Mouse (Mus musculus): ENCODE data around the gene Odf3l1. TPM values are rescaled to one million over a fixed set of nuclear protein-coding genes. Genes with fewer than 3 reads are reported as not detected.

Gene Odf3l1
- polyA plus RNA-seq, 1 experiment from 2014 or later: 1.3 TPM

GRCm38 (mm10) chr9:56899409-56899808 lies 34.9 kb upstream of the Odf3l1 start:
- Histone ChIP-seq H3K4me3 (replicated peaks; ENCODE audit: low read length) (no peak overlapping the region), H3K9ac (ENCODE audit: low read length) (no peak overlapping the region), H3K4me2 (ENCODE audit: low read depth, low read length) (no peak overlapping the region), H3K27me3 (ENCODE audit: control insufficient read depth, insufficient read depth, low read length) (no peaks in the 10 kb centered on the region), H3K27ac (ENCODE audit: low read length) (no peak overlapping the region), H3K9me3 (replicated peaks; ENCODE audit: control insufficient read depth, low read length) (no peaks in the 10 kb centered on the region), H3K4me1 (ENCODE audit: control insufficient read depth, insufficient read depth, low read length) (no peaks in the 10 kb centered on the region), H3K36me3 (ENCODE audit: control insufficient read depth, insufficient read depth, low read length) (no peaks in the 10 kb centered on the region)
- no peak for ATAC-seq (ENCODE audit: insufficient read depth, low FRiP score)
- WGBS: 75% methylated on average over 11 of the region's 11 CpGs

DNA sequence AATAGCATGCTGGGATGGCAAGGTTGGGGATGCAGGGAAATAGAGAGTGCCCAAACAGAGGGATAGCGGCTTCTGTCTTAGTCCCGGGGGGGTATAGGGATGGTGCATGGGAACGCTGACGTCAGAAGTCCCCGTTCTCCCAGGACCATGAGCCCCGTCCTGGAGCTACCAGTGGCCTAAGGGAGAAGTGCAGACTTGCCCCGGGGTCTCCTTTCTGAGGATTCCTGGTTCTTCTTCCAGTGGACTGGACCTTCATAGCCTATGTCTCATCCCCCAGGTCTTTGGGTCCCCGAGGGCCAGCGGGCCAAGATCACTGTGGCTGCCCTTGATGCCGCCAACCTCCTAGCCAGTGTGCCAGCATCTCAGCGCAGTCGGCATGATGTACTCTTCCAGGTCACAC lies 32.3 kb upstream of the Odf3l1 start:
- 85% methylated on average over 12 of the region's 12 CpGs for WGBS
- H3K36me3 ChIP-seq (ENCODE audit: control insufficient read depth, insufficient read depth, low read length): no peaks in the 10 kb centered on the region
- ATAC-seq (ENCODE audit: insufficient read depth, low FRiP score): no peak

DNA sequence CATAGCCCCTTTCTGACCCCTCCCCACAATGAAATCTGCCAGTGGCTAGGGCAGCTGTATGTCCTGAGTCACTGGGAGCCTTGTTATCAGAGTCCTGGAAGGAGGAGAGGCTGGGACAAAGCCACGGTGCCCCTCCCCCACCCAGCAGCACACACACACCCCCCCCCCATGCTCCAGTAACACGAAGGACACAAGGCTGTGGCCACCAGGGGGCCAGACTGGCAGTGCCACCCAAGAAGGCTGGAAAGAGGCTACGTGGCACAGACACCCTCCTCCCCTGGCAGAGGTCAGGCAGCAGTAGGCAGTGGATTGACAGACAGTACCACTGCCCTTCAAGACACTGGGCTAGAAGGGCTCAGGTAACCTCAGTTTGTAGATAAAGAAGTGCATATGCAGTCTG lies 29.5 kb upstream of the Odf3l1 start:
- H3K9ac ChIP-seq (ENCODE audit: low read length): no peak overlapping the region

More for the DNA sequence above, 32.3 kb upstream of the Odf3l1 start:
- no peaks in the 10 kb centered on the region for H3K27me3 ChIP-seq (ENCODE audit: control insufficient read depth, insufficient read depth, low read length)
- H3K9me3 ChIP-seq (replicated peaks; ENCODE audit: control insufficient read depth, low read length): no peaks in the 10 kb centered on the region
- 0 out of 2 replicates have a peak, but pooled peaks cover 11% of the 10 kb centered on the region for H3K4me1 ChIP-seq (ENCODE audit: control insufficient read depth, insufficient read depth, low read length)
- no peak overlapping the region for H3K4me2 ChIP-seq (ENCODE audit: low read depth, low read length)
- no peak overlapping the region for H3K9ac ChIP-seq (ENCODE audit: low read length)
- no peak overlapping the region for H3K27ac ChIP-seq (ENCODE audit: low read length)
- H3K4me3 ChIP-seq (replicated peaks; ENCODE audit: low read length): no peak overlapping the region

DNA sequence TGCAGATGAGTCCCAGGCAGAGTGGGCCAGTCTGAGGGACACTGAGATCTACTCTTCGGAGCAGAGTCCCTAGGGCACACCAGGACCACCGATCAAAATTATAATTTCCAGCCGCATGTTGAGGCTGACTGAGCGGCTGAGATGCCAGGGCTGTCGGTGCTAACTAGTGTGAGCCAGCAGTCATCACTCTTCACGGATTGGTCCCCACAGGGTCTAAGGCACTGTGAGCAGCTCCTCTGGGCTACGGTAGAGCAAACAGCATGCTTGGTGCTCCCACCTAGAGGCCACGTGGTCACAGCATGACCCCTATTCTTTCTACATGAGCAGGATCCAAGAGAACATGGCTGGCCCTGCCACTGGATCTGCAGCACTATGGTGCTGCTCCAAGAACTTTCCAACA lies 28.8 kb upstream of the Odf3l1 start:
- no peak for ATAC-seq (ENCODE audit: insufficient read depth, low FRiP score)
- Histone ChIP-seq H3K4me3 (replicated peaks; ENCODE audit: low read length) (no peak overlapping the region), H3K4me2 (ENCODE audit: low read depth, low read length) (no peak overlapping the region), H3K4me1 (ENCODE audit: control insufficient read depth, insufficient read depth, low read length) (0 out of 2 replicates have a peak, but pooled peaks cover 11% of the 10 kb centered on the region), H3K27me3 (ENCODE audit: control insufficient read depth, insufficient read depth, low read length) (no peaks in the 10 kb centered on the region), H3K36me3 (ENCODE audit: control insufficient read depth, insufficient read depth, low read length) (peaks cover under 1% of the 10 kb centered on the region; the same call in 1 of the 2 replicates), H3K9me3 (replicated peaks; ENCODE audit: control insufficient read depth, low read length) (no peaks in the 10 kb centered on the region), H3K27ac (ENCODE audit: low read length) (no peak overlapping the region), H3K9ac (ENCODE audit: low read length) (0 out of 2 replicates have a peak overlapping the region, but pooled peaks have one; percentile 32)
- WGBS: 72% methylated on average over 8 of the region's 8 CpGs

More for the DNA sequence above, 29.5 kb upstream of the Odf3l1 start:
- 24% methylated on average over 3 of the region's 3 CpGs for WGBS
- Histone ChIP-seq H3K9me3 (replicated peaks; ENCODE audit: control insufficient read depth, low read length) (no peaks in the 10 kb centered on the region), H3K27ac (ENCODE audit: low read length) (no peak overlapping the region), H3K4me1 (ENCODE audit: control insufficient read depth, insufficient read depth, low read length) (0 out of 2 replicates have a peak, but pooled peaks cover 11% of the 10 kb centered on the region), H3K27me3 (ENCODE audit: control insufficient read depth, insufficient read depth, low read length) (no peaks in the 10 kb centered on the region), H3K4me3 (replicated peaks; ENCODE audit: low read length) (no peak overlapping the region), H3K4me2 (ENCODE audit: low read depth, low read length) (0 out of 2 replicates have a peak overlapping the region, but pooled peaks have one; percentile 9), H3K36me3 (ENCODE audit: control insufficient read depth, insufficient read depth, low read length) (no peaks in the 10 kb centered on the region)
- ATAC-seq (ENCODE audit: insufficient read depth, low FRiP score): peak; percentile 25; the same call in 1 of the 2 replicates

GRCm38 (mm10) chr9:56892111-56892510 lies 27.6 kb upstream of the Odf3l1 start:
- no peak overlapping the region for H3K27ac ChIP-seq (ENCODE audit: low read length)
- WGBS: 91% methylated on average over 10 of the region's 10 CpGs

GRCm38 (mm10) chr9:56891517-56892011 lies 27.1 kb upstream of the Odf3l1 start:
- Histone ChIP-seq H3K4me3 (replicated peaks; ENCODE audit: low read length) (no peak overlapping the region; the same call in 1 of the 2 replicates), H3K9ac (ENCODE audit: low read length) (peak overlapping the region; percentile 61), H3K4me2 (ENCODE audit: low read depth, low read length) (peak overlapping the region; percentile 38; the same call in 1 of the 2 replicates), H3K27ac (ENCODE audit: low read length) (no peak overlapping the region), H3K36me3 (ENCODE audit: control insufficient read depth, insufficient read depth, low read length) (peaks cover 8% of the 10 kb centered on the region), H3K4me1 (ENCODE audit: control insufficient read depth, insufficient read depth, low read length) (0 out of 2 replicates have a peak, but pooled peaks cover 11% of the 10 kb centered on the region), H3K27me3 (ENCODE audit: control insufficient read depth, insufficient read depth, low read length) (no peaks in the 10 kb centered on the region), H3K9me3 (replicated peaks; ENCODE audit: control insufficient read depth, low read length) (no peaks in the 10 kb centered on the region)
- ATAC-seq (ENCODE audit: insufficient read depth, low FRiP score): peak; percentile 22; the same call in 1 of the 2 replicates
- WGBS: 32% methylated on average over 12 of the region's 12 CpGs

More at GRCm38 (mm10) chr9:56892111-56892510, 27.6 kb upstream of the Odf3l1 start:
- no peak for ATAC-seq (ENCODE audit: insufficient read depth, low FRiP score)
- peaks cover 8% of the 10 kb centered on the region for H3K36me3 ChIP-seq (ENCODE audit: control insufficient read depth, insufficient read depth, low read length)
- no peaks in the 10 kb centered on the region for H3K27me3 ChIP-seq (ENCODE audit: control insufficient read depth, insufficient read depth, low read length)
- no peak overlapping the region for H3K9ac ChIP-seq (ENCODE audit: low read length)
- H3K4me1 ChIP-seq (ENCODE audit: control insufficient read depth, insufficient read depth, low read length): 0 out of 2 replicates have a peak, but pooled peaks cover 11% of the 10 kb centered on the region
- no peaks in the 10 kb centered on the region for H3K9me3 ChIP-seq (replicated peaks; ENCODE audit: control insufficient read depth, low read length)
- no peak overlapping the region for H3K4me3 ChIP-seq (replicated peaks; ENCODE audit: low read length)
- H3K4me2 ChIP-seq (ENCODE audit: low read depth, low read length): no peak overlapping the region

DNA sequence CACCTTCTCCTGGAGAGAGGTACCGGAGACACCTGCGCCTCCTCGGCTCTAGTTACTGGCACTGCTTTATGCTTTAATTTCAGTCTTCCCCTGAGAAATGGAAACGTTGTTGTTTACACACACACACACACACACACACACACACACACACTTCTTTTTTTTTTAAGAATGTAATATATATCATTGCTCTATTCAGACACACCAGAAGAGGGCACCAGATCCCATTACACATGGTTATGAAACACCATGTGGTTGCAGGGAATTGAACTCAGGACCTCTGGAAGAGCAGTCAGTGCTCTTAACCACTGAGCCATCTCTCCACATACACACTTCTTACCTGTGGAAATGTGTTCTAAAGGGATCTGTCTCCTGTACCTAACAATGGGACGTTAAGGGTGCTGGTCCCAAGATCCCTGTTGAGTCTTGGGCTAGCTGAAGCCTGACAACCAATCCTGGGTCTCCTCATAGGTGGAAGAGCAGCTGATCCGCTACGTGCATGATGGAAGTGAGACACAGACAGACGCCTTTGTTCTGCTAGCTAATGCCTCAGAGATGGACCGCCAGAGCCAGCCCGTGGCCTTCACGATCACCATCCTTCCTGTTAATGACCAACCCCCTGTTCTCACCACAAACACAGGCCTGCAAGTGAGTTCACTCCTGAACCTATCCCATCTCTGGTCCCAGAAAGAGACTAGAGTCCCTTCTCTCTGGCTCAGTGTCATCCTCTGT lies 26.2 kb upstream of the Odf3l1 start:
- no peak for ATAC-seq (ENCODE audit: insufficient read depth, low FRiP score)
- 66% methylated on average over 11 of the region's 11 CpGs for WGBS
- Histone ChIP-seq H3K4me3 (replicated peaks; ENCODE audit: low read length) (no peak overlapping the region), H3K9ac (ENCODE audit: low read length) (no peak overlapping the region), H3K36me3 (ENCODE audit: control insufficient read depth, insufficient read depth, low read length) (peaks cover 8% of the 10 kb centered on the region), H3K27ac (ENCODE audit: low read length) (no peak overlapping the region), H3K4me1 (ENCODE audit: control insufficient read depth, insufficient read depth, low read length) (0 out of 2 replicates have a peak, but pooled peaks cover 11% of the 10 kb centered on the region), H3K27me3 (ENCODE audit: control insufficient read depth, insufficient read depth, low read length) (no peaks in the 10 kb centered on the region), H3K4me2 (ENCODE audit: low read depth, low read length) (no peak overlapping the region), H3K9me3 (replicated peaks; ENCODE audit: control insufficient read depth, low read length) (no peaks in the 10 kb centered on the region)

DNA sequence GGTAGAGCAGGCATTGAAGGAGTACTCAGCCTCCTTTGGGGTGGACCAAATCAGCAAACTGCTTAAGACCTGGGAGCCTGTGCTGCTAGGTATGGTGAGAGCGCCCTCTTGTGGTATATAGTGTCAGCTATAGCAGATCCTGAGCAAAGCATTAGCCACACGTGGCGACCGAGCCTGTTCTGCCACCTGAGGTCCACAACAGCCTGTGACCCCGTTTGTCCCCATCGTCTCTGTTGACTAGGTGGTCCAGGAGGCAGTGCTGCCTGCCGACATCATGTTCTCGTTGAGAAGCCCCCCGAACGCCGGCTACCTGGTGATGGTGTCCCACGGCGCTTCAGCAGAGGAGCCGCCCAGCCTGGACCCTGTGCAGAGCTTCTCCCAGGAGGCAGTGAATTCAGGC lies 25.3 kb upstream of the Odf3l1 start:
- 15% methylated on average over 14 of the region's 14 CpGs for WGBS
- Histone ChIP-seq H3K36me3 (ENCODE audit: control insufficient read depth, insufficient read depth, low read length) (peaks cover 8% of the 10 kb centered on the region), H3K9me3 (replicated peaks; ENCODE audit: control insufficient read depth, low read length) (no peaks in the 10 kb centered on the region), H3K9ac (ENCODE audit: low read length) (no peak overlapping the region), H3K27me3 (ENCODE audit: control insufficient read depth, insufficient read depth, low read length) (no peaks in the 10 kb centered on the region), H3K4me2 (ENCODE audit: low read depth, low read length) (peak overlapping the region; percentile 46), H3K27ac (ENCODE audit: low read length) (no peak overlapping the region), H3K4me3 (replicated peaks; ENCODE audit: low read length) (peak overlapping the region; percentile 28), H3K4me1 (ENCODE audit: control insufficient read depth, insufficient read depth, low read length) (0 out of 2 replicates have a peak, but pooled peaks cover 11% of the 10 kb centered on the region)
- peak; percentile 68 for ATAC-seq (ENCODE audit: insufficient read depth, low FRiP score)

DNA sequence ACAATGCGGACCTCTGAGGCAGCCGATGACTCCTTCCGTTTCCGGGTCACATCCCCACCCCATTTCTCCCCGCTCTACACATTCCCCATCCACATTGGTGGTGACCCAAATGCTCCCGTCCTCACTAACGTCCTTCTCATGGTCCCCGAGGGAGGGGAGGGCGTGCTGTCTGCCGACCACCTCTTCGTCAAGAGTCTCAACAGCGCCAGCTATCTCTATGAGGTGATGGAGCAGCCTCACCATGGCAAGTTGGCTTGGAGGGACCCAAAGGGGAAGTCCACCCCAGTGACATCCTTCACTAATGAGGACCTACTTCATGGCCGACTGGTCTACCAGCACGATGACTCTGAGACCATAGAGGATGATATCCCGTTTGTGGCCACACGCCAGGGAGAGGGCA lies 23.1 kb upstream of the Odf3l1 start:
- no peaks in the 10 kb centered on the region for H3K9me3 ChIP-seq (replicated peaks; ENCODE audit: control insufficient read depth, low read length)
- no peak overlapping the region for H3K4me2 ChIP-seq (ENCODE audit: low read depth, low read length)
- no peak overlapping the region for H3K9ac ChIP-seq (ENCODE audit: low read length)
- no peak overlapping the region for H3K27ac ChIP-seq (ENCODE audit: low read length)
- 91% methylated on average over 16 of the region's 16 CpGs for WGBS
- H3K36me3 ChIP-seq (ENCODE audit: control insufficient read depth, insufficient read depth, low read length): peaks cover 8% of the 10 kb centered on the region
- H3K27me3 ChIP-seq (ENCODE audit: control insufficient read depth, insufficient read depth, low read length): no peaks in the 10 kb centered on the region
- peaks cover 5% of the 10 kb centered on the region; the same call in 1 of the 2 replicates for H3K4me1 ChIP-seq (ENCODE audit: control insufficient read depth, insufficient read depth, low read length)
- no peak overlapping the region for H3K4me3 ChIP-seq (replicated peaks; ENCODE audit: low read length)
- ATAC-seq (ENCODE audit: insufficient read depth, low FRiP score): no peak
